Mouse (Mus musculus) macrophage (primary cell): ENCODE results near the gene Cd37. TPM values are rescaled to one million over a fixed set of nuclear protein-coding genes. Genes with fewer than 3 reads are reported as not detected.

ENCODE experiments used
- H3K27ac ChIP-seq: fragments of 350-480 bp; formaldehyde crosslinking; 2 replicates; pipeline ENCODE4 v1.9.0; 2021
- H3K36me3 ChIP-seq: fragments of 350-480 bp; formaldehyde crosslinking; 2 replicates; pipeline ENCODE4 v1.9.0; 2021; ENCODE audit errors: inconsistent target
- H3K4me3 ChIP-seq: fragments of 350-480 bp; formaldehyde crosslinking; 2 replicates; pipeline ENCODE4 v1.9.0; 2021; ENCODE audit errors: inconsistent target
- H3K79me2 ChIP-seq: fragments of 350-480 bp; formaldehyde crosslinking; 2 replicates; pipeline ENCODE4 v1.9.0; 2021; ENCODE audit errors: inconsistent target
- WGBS: methylation state at CpG from one replicate; pipeline ENCODE4 v1.1.7; 2026; ENCODE audit warnings: inconsistent platforms; ENCODE audit not compliant: missing documents; 5-methylcytosine and 5-hydroxymethylcytosine counted together
- polyA plus RNA-seq: library from polyadenylated mRNA; stranded (reverse); fragments of 250-400 nt; gene quantifications from 3 replicates; pipeline ENCODE4 v1.2.4, GENCODE M21; 2018; ENCODE audit warnings: inconsistent platforms

Cd37 gene
- polyA plus RNA-seq, 1 experiment from 2014 or later: 88.2 TPM

- Histone ChIP-seq H3K4me3 (no peak overlapping the region), H3K36me3 (0 out of 2 replicates have a peak, but pooled peaks cover 7% of the 10 kb centered on the region), H3K79me2 (no peaks in the 10 kb centered on the region), H3K27ac (no peak overlapping the region)
- 96% methylated on average over 8 of the region's 8 CpGs for WGBS
These were observed 9.9 kb downstream of the Cd37 start for GRCm38 (mm10) chr7:45229046-45229445.

GRCm38 (mm10) chr7:45228548-45228947 is 10.4 kb downstream of the Cd37 start:
- 97% methylated on average over 18 of the region's 18 CpGs for WGBS
- 0 out of 2 replicates have a peak, but pooled peaks cover 3% of the 10 kb centered on the region for H3K36me3 ChIP-seq
- no peaks in the 10 kb centered on the region for H3K79me2 ChIP-seq
- no peak overlapping the region for H3K27ac ChIP-seq
- no peak overlapping the region for H3K4me3 ChIP-seq

GRCm38 (mm10) chr7:45226421-45226820 is 12.5 kb downstream of the Cd37 start:
- WGBS: 97% methylated on average over 5 of the region's 5 CpGs
- H3K4me3 ChIP-seq: no peak overlapping the region
- no peaks in the 10 kb centered on the region for H3K79me2 ChIP-seq
- H3K27ac ChIP-seq: no peak overlapping the region
- no peaks in the 10 kb centered on the region for H3K36me3 ChIP-seq

GRCm38 (mm10) chr7:45224826-45225225 is 14.1 kb downstream of the Cd37 start:
- H3K4me3 ChIP-seq: no peak overlapping the region
- no peak overlapping the region for H3K27ac ChIP-seq
- no peaks in the 10 kb centered on the region for H3K79me2 ChIP-seq
- H3K36me3 ChIP-seq: no peaks in the 10 kb centered on the region
- 88% methylated on average over 7 of the region's 7 CpGs for WGBS

- no peak overlapping the region for H3K27ac ChIP-seq
- WGBS: 65% methylated on average over 2 of the region's 2 CpGs
- no peaks in the 10 kb centered on the region for H3K36me3 ChIP-seq
- no peak overlapping the region for H3K4me3 ChIP-seq
- H3K79me2 ChIP-seq: no peaks in the 10 kb centered on the region
These were observed 17.2 kb downstream of the Cd37 start for GRCm38 (mm10) chr7:45221680-45222079.

- 14% methylated on average over 13 of the region's 13 CpGs for WGBS
- no peak overlapping the region for H3K27ac ChIP-seq
These were observed 22.3 kb downstream of the Cd37 start for GRCm38 (mm10) chr7:45216442-45217183.

GRCm38 (mm10) chr7:45215673-45216441 is 23.1 kb downstream of the Cd37 start, which contains the start of gene Tead2:
Tead2 (plus strand) TSS chr7:45215753.
- Histone ChIP-seq H3K4me3 (no peak within 1 kb of the TSS), H3K79me2 (no peaks in the 10 kb centered on the region), H3K27ac (no peak within 1 kb of the TSS), H3K36me3 (no peaks in the 10 kb centered on the region)
- WGBS: 6% methylated on average over 37 of the region's 55 CpGs

More at GRCm38 (mm10) chr7:45216442-45217183, 22.3 kb downstream of the Cd37 start:
- H3K79me2 ChIP-seq: no peaks in the 10 kb centered on the region
- no peak overlapping the region for H3K4me3 ChIP-seq
- H3K36me3 ChIP-seq: no peaks in the 10 kb centered on the region

- H3K79me2 ChIP-seq: no peaks in the 10 kb centered on the region
- H3K36me3 ChIP-seq: no peaks in the 10 kb centered on the region
- H3K4me3 ChIP-seq: no peak overlapping the region
- WGBS: 92% methylated on average over 5 of the region's 5 CpGs
- no peak overlapping the region for H3K27ac ChIP-seq
These were observed 25.2 kb downstream of the Cd37 start for GRCm38 (mm10) chr7:45213708-45214107.

GRCm38 (mm10) chr7:45212356-45212755 is 26.6 kb downstream of the Cd37 start:
- H3K4me3 ChIP-seq: no peak overlapping the region

GRCm38 (mm10) chr7:45211851-45212251 is 27.1 kb downstream of the Cd37 start, which contains the start of gene Dkkl1:
Dkkl1 (minus strand) TSS chr7:45212147.
- H3K79me2 ChIP-seq: no peaks in the 10 kb centered on the region
- no peaks in the 10 kb centered on the region for H3K36me3 ChIP-seq
- H3K4me3 ChIP-seq: no peak within 1 kb of the TSS
- no peak within 1 kb of the TSS for H3K27ac ChIP-seq
- WGBS: 2% methylated on average over 17 of the region's 17 CpGs

More at GRCm38 (mm10) chr7:45212356-45212755, 26.6 kb downstream of the Cd37 start:
- H3K27ac ChIP-seq: no peak overlapping the region
- 88% methylated on average over 7 of the region's 7 CpGs for WGBS
- no peaks in the 10 kb centered on the region for H3K79me2 ChIP-seq
- H3K36me3 ChIP-seq: no peaks in the 10 kb centered on the region

GRCm38 (mm10) chr7:45211070-45211469 is 27.8 kb downstream of the Cd37 start:
- Histone ChIP-seq H3K4me3 (no peak overlapping the region), H3K36me3 (no peaks in the 10 kb centered on the region), H3K27ac (no peak overlapping the region), H3K79me2 (no peaks in the 10 kb centered on the region)
- WGBS: 18% methylated on average over 10 of the region's 10 CpGs

- WGBS: 89% methylated on average over 6 of the region's 6 CpGs
- no peak overlapping the region for H3K27ac ChIP-seq
- H3K36me3 ChIP-seq: no peaks in the 10 kb centered on the region
- H3K79me2 ChIP-seq: no peaks in the 10 kb centered on the region
- H3K4me3 ChIP-seq: no peak overlapping the region
These were observed 30.7 kb downstream of the Cd37 start for GRCm38 (mm10) chr7:45208260-45208659.

GRCm38 (mm10) chr7:45204380-45205143 is 34.4 kb downstream of the Cd37 start, which contains the start of gene Ccdc155:
Ccdc155 (minus strand) TSS chr7:45204892.
- peak within 1 kb of the TSS; percentile 29 for H3K4me3 ChIP-seq
- no peaks in the 10 kb centered on the region for H3K36me3 ChIP-seq
- no peak within 1 kb of the TSS for H3K27ac ChIP-seq
- 5% methylated on average over 41 of the region's 44 CpGs for WGBS
- no peaks in the 10 kb centered on the region for H3K79me2 ChIP-seq

- WGBS: 82% methylated on average over 8 of the region's 10 CpGs
These were observed 36.3 kb downstream of the Cd37 start for GRCm38 (mm10) chr7:45202654-45203053.

More at GRCm38 (mm10) chr7:45202654-45203053, 36.3 kb downstream of the Cd37 start:
- no peak overlapping the region for H3K4me3 ChIP-seq
- H3K79me2 ChIP-seq: no peaks in the 10 kb centered on the region
- H3K27ac ChIP-seq: no peak overlapping the region
- no peaks in the 10 kb centered on the region for H3K36me3 ChIP-seq
